Mouse (Mus musculus) activated CD4-positive, CD25-positive, alpha-beta regulatory T cell, adult 9 weeks (primary cell): ENCODE results near the gene Gm9602. TPM values are rescaled to one million over a fixed set of nuclear protein-coding genes. Genes with fewer than 3 reads are reported as not detected.

Source experiments
- polyA plus RNA-seq: library from polyadenylated mRNA; unstranded; fragments of 100-300 nt; shearing (Covaris generic); gene quantifications from one replicate; pipeline ENCODE4 v1.2.1, GENCODE M21; 2017

The Gm9602 gene
- polyA plus RNA-seq, result not detected

DNA sequence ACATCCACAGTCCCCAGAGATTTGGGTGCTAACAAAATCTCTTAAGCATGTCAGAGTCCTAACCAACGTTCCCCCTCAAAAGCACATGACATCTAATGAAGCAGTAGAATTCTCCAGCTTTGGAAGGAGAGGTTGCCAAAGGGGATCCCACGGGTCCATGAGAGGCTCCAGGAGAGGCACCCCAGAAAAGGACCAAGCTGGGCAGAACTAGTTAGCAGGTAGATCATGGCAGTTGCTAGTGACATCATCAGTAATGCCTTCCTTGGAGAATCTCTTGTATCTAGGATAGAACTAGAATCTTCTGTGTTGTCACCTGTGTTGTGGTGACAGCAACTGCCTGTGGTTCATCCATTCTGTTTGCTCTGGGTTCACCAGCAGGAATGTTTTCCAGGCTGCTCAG, at the start of gene Gm9602:
TSS of gene Gm9602 (plus strand) at position 301 of the 400 bp plus-strand sequence.

Other genes starting within 250 kb of the Gm9602 start
- not detected for gene Gm3047, start 220.9 kb upstream of the Gm9602 start, polyA plus RNA-seq
- not detected for gene Gm8159, start 144.0 kb upstream of the Gm9602 start, polyA plus RNA-seq
- not detected for gene Gm3239, start 112.1 kb upstream of the Gm9602 start, polyA plus RNA-seq
- not detected for gene Gm7876, start 67.1 kb upstream of the Gm9602 start, polyA plus RNA-seq
- 2.0 TPM for gene Gm3252, start 49.6 kb upstream of the Gm9602 start, polyA plus RNA-seq
- not detected for gene Gm3269, start 61.8 kb downstream of the Gm9602 start, polyA plus RNA-seq
- gene Gm3264, start 79.2 kb downstream of the Gm9602 start, polyA plus RNA-seq, result 1.6 TPM
- gene Gm3278, start 116.1 kb downstream of the Gm9602 start, polyA plus RNA-seq, result not detected
- 0.24 TPM for gene Gm8297, start 207.6 kb downstream of the Gm9602 start, polyA plus RNA-seq
- gene Gm3298, start 239.6 kb downstream of the Gm9602 start, polyA plus RNA-seq, result not detected